Mouse (Mus musculus) CD4-positive, CD25-positive, alpha-beta regulatory T cell, adult 2 months (primary cell): Measurements from ENCODE around the gene Aqp9.
A peak's percentile ranks its signal among the peaks of the same experiment; 100 is the strongest.

Source experiments
- DNase-seq: peaks from one replicate; pipeline ENCODE4 v3.0.0-alpha.2; 2012; ENCODE audit warnings: low read depth, low spot score

Aqp9 gene

DNA sequence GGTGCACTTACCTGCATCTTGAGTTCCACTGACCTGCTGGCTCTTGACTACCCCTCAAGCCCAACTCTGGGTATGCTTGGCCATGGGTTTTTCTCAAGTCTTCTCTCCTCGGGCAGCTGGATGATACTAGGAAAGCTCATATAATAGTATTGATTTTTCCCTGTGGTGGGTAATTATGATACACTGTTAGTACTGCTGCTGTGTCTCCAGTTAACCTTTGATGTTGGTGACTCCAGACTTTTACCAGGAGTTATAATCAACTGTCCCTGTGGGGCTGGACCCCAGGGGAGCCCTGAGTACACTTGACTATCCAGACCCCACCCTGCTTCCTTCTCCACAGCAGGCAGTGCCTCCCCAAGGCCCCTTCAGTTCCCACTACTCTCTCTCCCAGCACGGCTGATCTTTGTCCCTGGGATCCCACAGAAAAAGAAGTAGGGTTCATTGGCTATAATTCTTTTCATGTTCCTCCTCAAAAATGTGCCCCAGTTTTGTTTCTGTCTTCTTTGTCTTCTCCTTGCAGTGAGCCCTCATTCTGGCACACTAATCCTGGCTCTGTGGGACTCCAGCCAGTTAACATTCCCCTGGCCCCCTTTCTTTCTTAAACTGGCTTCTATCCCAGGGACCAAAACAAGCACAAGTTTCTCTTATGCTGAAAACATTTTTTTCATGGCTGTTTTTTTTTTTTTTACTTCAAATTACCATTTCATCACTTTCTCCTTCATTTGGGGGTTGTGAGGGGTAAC is 838 bp downstream of the Aqp9 start:
- DNase-seq = no peak

GRCm38 (mm10) chr9:71166871-71167465 is 1.5 kb downstream of the Aqp9 start:
- no peak for DNase-seq

GRCm38 (mm10) chr9:71166019-71166705 is 2.3 kb downstream of the Aqp9 start:
- no peak for DNase-seq

GRCm38 (mm10) chr9:71165510-71165909 is 3.0 kb downstream of the Aqp9 start:
- no peak for DNase-seq

DNA sequence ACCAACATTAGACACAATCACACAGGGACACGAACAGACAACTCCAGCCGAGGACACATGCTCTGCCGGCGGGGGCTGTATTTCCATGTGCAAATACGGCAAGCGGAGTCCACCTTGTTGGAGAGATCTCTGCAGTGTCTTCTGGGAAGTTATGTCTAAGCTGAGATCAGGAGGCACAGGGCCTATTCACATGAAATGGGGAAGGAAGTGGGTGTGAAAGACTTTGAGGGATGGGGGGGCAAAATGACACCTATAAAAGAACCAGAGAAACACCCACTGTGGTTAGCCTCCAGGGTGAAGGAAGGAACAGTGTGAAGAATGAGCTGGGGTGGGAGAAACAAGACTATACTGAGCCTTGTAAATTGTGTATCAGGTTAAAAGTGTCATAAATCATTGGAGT is 3.4 kb downstream of the Aqp9 start:
- DNase-seq = peak; percentile 20

- DNase-seq = no peak
Observed at GRCm38 (mm10) chr9:71164353-71164752, 4.1 kb downstream of the Aqp9 start.

- peak; percentile 39 for DNase-seq
Observed at GRCm38 (mm10) chr9:71162858-71163740, 5.4 kb downstream of the Aqp9 start.

GRCm38 (mm10) chr9:71162131-71162857 is 6.2 kb downstream of the Aqp9 start:
- no peak for DNase-seq

DNA sequence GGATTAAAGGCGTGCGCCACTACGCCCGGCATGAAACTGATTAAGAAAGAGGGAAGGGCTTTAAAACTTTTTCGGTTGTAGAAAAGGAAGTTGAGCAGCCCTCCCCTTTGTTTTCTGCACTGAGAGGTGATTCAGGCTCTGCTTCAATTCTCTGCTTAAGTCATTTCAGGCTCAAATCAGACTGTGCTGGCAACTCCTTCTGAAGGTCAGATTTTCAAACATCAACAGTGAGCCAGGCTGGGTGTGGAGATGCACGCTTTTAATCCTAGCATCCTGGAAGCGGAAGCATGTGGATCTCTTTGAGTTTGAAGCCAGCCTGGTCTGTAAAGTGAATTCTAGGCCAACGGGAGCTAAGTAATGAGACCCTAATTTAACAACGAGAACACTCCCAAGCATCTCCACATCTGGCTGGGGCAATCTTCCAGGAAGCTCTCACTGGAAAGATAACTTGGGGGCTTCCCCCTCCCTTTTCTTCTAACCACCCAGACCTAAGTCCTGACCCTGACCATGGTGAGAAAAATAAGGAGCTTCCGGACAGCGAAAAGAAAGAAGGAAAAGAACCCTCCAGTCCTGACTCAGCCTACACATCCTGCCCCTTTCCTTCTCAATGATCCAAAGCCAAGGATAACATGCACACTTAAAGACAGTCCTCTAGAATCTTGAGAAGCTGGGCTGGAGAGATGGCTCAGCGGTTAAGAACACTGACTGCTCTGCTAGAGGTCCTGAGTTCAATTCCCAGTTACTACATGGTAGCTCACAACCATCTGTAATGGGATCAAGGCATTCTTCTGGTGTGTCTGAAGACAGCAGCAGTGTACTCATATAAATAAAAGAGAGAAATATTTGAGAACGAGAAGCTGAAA is 7.4 kb downstream of the Aqp9 start:
- no peak for DNase-seq

- DNase-seq = no peak
Observed at GRCm38 (mm10) chr9:71159686-71160085, 8.8 kb downstream of the Aqp9 start.

DNA sequence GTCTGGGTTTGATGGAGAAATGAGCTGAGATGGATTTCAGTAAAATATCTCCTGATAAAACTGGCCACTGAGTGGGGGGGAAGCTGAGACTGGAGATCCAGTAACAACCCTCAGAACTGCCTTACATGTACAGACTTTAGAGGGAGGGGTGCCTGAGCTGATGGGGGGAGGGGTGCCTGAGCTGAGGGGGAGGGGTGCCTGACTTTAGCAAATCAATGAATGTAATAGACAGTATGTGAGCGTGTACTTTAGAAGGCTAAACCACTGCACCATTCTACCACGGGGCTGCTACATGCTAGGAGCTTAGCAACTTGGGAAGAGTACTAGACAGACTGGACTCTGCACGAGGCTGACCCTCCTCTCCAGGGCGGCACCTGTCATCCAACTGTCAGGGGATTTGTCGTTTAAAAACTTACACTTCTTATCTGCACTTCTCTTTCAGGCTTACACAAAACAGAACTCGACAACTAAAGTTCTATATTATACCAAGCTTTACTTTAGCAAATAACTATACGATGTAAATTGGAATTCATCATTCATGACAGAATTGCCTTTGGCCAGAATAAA is 9.3 kb downstream of the Aqp9 start:
- DNase-seq = no peak

- DNase-seq = no peak
Observed at GRCm38 (mm10) chr9:71157921-71158646, 10.4 kb downstream of the Aqp9 start.

GRCm38 (mm10) chr9:71156447-71157035 is 11.9 kb downstream of the Aqp9 start:
- no peak for DNase-seq

- DNase-seq = no peak
Observed at GRCm38 (mm10) chr9:71155399-71156005, 13.0 kb downstream of the Aqp9 start.

GRCm38 (mm10) chr9:71151386-71151785 is 17.1 kb downstream of the Aqp9 start:
- no peak for DNase-seq

GRCm38 (mm10) chr9:71150175-71150574 is 18.3 kb downstream of the Aqp9 start:
- DNase-seq = no peak

GRCm38 (mm10) chr9:71148890-71149289 is 19.6 kb downstream of the Aqp9 start:
- no peak for DNase-seq

- DNase-seq = no peak
Observed at GRCm38 (mm10) chr9:71146210-71146609, 22.3 kb downstream of the Aqp9 start.
